Mouse (Mus musculus) adrenal gland, postnatal 14 days (tissue): Measurements from ENCODE around the gene Lrrc4. TPM values are rescaled to one million over a fixed set of nuclear protein-coding genes. Genes with fewer than 3 reads are reported as not detected.

Experiments
- DNase-seq: peaks from one replicate; pipeline ENCODE4 v3.0.0; 2021; ENCODE audit warnings: mixed read lengths
- total RNA-seq: library from RNA; stranded (reverse); gene quantifications from 2 replicates; pipeline ENCODE4 v1.2.3, GENCODE M21; 2021

The Lrrc4 gene
- total RNA-seq, 1 experiment from 2014 or later = 6.7 TPM

DNA sequence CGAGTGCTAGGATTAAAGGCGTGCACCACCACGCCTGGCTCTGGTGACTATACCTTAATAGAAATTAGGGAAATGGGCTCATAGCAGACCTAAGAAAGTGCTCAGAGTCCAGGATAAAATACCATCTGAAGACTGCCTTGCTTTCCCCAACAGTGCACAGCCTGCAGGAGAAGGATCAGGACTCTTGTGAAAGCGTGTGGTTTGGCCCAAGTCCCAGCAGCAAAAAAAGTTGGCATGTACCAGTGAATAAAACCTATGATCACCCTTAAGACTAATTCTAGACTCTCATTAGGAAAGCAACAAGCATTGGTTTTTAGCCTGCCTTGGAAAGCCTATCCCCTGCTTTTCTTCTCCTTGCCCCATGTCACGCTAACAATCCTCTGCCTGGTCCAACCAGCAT, 7.7 kb downstream of the Lrrc4 start:
- peak; percentile 71 for DNase-seq

- DNase-seq = no peak
These were observed 8.2 kb downstream of the Lrrc4 start for GRCm38 (mm10) chr6:28823375-28823774.

GRCm38 (mm10) chr6:28822296-28822695, 9.3 kb downstream of the Lrrc4 start:
- DNase-seq = no peak

- DNase-seq = no peak
These were observed 11.8 kb downstream of the Lrrc4 start for GRCm38 (mm10) chr6:28819509-28820358.

DNA sequence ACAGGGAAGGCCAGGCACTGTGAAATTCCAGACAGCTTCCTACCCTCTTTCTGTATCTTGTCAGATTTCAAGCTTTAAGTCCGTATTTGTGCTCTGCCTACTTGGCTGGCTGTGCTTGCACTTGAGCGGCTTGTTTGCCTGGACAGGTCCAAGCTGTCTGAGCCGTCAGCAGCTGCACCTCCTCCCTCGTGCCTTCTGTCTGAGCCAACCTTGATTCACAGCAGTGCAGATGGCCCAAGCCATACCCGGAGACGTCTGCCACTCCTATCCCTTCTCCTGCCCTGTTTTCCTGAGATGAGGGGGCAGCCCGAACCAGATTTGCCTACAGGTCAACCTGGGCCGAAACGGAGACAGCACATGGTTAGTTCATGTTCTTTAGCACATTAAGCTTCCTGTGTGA, 14.5 kb downstream of the Lrrc4 start:
- no peak for DNase-seq

DNA sequence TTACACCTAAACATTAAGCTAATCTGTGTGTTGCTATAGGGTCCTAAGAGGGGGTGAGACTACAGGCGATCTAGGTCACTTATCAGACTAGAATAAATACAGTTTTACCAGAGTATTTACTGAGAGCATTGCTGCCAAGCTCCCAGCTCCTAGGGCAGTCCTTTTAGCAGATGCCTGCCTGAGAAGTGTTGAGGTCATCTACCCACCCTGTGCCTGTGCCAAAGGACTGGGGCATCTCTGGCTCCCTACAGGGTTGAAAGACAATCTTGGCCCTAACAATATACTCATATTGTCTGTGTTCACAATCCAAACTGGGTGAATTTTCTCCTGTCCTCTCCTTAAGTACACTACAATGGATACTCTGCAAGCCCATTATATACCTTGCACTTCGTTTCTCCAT, 16.7 kb downstream of the Lrrc4 start:
- no peak for DNase-seq

- DNase-seq = no peak
These were observed 18.5 kb downstream of the Lrrc4 start for GRCm38 (mm10) chr6:28813057-28813456.

GRCm38 (mm10) chr6:28804751-28805150, 26.8 kb downstream of the Lrrc4 start:
- DNase-seq = no peak

DNA sequence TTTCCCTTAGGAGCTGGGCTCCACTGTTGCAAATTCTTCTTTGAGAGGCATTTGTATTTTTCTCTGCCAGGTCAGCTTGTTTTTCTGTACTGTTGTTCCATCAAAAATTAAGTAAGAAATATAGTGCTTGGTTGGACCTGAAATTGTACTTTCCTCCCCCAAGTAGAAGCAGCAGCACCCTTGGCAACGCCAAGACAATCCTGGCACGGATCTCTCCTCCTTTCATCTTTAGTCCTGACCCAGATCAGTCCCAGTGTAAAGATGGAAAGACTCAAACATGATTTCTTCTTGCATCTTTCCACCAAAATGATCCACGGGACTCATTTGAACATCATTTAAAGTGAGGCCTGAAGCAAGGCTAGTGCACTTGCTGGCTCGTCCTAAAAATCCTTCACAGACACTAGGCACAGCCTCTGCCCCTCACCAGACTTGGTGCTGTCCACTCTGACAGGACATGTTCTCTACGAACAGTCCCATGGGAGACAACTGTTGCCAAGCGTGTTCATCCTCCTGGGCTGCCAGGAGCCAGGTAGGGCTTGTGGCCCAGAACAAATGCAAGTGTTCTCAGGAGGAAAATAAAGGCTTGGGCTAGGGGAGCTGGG, 27.8 kb downstream of the Lrrc4 start:
- no peak for DNase-seq

DNA sequence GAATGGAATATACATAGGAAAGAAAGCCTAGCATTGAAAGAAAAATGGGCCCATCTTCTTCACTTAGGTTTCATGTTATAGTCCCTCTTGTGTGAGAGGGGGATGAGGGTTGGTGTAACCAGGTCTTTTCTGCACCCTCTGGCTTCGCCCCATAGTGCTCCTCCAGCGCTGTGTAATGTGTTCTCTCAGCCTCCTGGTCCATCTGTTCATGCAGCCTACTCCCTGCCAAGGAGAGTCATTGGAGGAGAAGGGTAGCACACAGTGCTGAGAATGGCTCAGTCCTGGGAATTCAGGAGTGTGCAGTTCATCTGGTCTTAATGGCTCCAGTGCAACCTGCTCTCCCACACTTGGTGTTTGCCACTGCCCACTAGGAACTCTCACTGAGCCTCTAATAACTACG, 30.6 kb downstream of the Lrrc4 start:
- no peak for DNase-seq

DNA sequence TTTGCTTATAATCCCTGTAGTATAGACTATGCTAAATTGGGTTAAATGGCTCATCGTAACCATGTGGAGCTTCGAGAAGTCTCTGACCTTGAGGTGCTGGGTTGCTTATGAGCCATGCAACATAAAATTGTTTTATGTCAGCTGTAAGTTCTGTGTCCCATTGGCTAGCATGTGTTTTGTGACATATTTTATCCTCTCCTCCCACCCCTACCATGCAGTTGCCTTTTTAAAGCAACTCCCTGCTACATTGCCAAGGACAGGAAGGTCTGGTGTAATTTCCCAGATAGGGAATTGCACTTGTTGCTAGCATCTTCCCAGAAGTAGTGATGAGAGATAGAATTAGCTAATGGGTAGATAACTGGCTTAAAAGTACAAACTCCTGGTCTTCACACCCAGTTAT, 31.7 kb downstream of the Lrrc4 start:
- no peak for DNase-seq

- no peak for DNase-seq
These were observed 35.6 kb downstream of the Lrrc4 start for GRCm38 (mm10) chr6:28795792-28796515.

DNA sequence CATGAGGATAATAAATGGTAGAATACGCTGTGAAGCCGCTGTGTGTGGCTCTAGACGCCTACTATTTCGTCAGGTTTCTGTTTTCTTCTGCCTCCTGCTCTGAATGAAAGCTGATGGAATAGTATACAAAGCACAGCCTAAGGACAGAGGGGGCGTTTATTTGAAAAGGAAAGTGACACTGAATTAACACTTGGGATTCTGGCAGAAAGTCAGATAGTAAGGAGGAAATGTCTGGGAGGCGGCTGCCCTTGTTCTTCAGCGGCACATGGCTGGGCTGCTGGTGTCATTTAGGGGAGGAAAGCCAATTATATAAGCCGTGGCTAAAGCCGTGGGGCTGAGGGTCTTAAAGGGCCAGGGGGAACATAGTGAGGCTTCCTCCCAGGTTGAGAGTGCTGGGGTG, 36.2 kb downstream of the Lrrc4 start:
- no peak for DNase-seq

DNA sequence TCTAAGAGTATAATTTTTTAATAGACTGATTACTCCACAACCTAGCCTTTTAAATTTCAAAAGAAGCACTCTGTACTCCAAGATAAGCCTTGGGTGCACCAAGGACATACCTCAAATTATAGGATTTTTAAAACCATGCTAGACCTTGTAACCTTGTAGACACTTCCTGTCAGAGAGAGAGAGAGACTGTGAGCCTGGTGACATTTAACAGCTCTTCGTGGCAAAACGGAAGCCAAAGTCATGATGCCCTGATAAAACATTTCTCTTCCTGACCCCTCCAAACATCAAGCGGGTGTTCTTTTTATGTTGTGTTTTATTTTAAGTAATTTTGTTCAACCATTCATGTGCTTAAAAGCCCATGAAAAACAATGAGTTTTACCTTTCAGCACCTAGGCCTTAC, 39.7 kb downstream of the Lrrc4 start:
- no peak for DNase-seq

DNA sequence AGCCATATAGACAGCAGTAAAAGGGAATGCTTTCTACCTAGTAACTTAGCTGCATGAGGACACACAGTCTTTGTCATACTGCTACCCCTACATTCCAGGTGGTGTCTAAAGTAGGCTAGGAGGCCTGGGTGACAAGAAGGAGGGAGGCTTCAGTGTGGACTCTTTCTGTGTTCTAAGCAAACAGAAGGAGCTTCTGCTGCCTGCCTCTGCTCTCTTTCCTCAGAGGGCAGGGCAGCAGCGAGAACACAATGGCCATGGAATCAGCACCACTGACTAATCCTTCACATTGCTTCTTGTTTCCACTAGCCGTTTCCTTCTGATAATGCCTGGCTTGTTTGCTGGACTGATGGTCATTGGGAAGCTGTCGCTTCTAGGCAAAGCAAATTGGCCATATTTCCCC, 40.4 kb downstream of the Lrrc4 start:
- peak; percentile 18 for DNase-seq

DNA sequence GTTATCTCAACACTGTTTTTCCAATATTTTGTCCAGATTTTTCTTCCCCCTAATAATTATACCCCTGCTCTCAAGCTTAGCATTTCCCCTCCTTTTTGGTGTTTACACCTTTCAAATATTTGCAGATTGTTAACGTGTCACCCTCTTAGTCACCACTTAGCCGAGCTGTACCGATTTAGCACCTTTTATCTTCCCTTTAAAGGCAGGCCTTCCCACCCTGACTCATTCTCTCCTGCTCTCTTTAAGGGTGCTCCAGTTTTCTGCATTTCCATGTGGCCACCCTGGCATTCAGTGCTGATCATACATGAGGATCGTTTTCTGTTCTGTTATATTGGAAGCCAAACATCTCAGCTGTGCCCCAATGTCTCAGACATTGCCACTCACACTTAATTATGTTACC, 41.9 kb downstream of the Lrrc4 start:
- DNase-seq = no peak

DNA sequence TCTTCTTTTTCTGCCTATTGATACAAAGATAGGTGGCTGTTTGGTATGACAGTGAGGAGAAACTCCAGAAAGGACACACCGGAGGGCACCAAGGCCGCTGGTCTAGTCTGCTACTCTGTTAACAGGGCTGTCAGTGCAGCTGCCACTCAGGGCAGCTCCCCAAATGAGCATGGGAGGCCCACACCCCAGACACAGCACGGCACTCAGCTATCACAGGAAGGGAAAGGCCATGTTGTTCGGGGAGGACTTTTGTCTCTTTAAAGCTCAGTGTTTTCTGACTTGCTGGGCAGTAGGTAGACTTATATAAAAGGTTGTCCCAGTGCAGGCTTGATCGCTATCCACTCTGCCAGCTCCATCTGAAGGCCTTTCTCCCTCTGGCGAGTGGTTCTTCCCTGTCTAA, 44.4 kb downstream of the Lrrc4 start:
- DNase-seq = no peak

- no peak for DNase-seq
These were observed 45.8 kb downstream of the Lrrc4 start for GRCm38 (mm10) chr6:28785770-28786169.

GRCm38 (mm10) chr6:28783953-28784352, 47.6 kb downstream of the Lrrc4 start:
- no peak for DNase-seq

DNA sequence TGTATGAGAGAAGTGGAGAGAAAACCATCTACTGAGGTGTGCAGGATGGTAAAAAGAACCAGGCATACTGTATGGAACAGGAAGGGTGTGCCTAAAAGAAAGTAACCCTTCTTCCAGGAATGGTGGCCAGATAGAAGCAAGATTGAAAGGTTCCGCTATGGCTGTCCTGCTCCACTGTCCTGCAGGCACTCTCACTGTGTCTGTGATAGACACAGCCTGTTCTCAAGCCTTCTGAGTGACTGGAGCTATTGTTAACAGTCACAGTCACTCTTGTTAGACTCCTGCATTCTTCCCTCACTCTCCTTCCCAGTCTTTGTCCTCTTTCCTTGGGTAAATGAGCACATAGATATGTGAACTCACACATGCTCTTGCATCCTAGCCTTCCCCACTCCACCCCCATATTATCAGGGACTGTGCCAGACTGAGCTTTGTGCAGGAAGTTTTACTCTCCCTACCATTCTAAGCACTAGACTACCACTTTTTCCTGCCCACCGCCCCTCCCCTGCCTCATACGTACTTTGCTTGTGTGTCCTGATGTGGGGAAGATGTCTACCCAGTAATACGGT, 48.4 kb downstream of the Lrrc4 start:
- no peak for DNase-seq

DNA sequence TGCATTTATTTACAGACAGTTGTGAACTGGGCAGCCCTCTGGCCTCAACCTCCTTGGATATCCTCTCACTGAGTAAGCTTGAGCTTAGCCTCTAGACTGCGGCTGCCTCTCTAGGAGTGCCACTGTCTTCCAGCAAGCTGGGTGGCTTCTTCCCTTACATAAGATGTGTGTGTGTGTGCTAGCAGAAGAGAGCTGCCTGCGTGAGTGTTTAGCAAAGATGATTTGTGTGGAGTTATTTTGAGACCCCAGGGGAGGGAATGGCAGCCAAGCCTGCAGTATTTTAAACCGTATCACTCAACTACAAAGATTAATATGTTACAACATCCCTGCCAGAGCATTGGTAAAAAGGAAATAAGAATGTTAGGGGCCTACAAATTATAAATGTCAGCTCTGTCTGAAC, 49.9 kb downstream of the Lrrc4 start:
- DNase-seq = no peak

- DNase-seq = no peak
These were observed 60.2 kb downstream of the Lrrc4 start for GRCm38 (mm10) chr6:28771331-28771730.

DNA sequence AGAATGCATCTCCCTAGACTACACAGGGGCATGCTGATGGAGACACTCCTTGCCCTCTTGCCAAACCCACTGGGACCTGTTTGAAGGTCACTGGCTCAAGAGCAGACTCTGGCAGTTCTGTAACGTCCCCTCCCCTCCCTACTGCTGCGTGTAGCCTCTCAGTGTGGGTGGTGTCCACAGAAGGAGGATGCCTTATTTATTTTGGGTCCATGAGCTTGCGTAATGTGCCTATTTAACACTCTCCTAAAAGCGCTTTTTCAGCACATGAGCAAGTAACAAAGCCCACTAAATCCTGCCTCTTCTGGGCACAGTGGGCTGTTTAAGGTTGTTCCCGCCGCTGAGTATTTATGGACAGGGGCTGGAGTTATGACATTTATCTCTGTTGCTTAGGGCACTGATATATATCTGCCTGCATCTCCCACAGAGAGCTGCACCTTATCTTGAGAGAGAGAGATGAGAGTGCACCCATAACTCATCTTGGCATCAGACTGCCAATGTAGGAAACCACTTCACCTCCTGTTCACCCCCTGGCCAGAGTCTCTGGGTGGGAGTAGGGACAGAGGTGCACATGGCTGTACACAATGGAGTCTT, 63.6 kb downstream of the Lrrc4 start:
- DNase-seq = peak; percentile 12
